Mouse (Mus musculus) inflammation-experienced regulatory T-cells, adult 6 months (primary cell): Measurements from ENCODE around the gene Natd1. TPM values are rescaled to one million over a fixed set of nuclear protein-coding genes. Genes with fewer than 3 reads are reported as not detected.
"Not testable (repeated sequence)": the region's sequence is repeated elsewhere in the genome, so short reads cannot be mapped to it uniquely, and the experiment has no call there.

ENCODE experiments used
- ATAC-seq: one replicate; pipeline ENCODE4 v1.8.0; 2017
- polyA plus RNA-seq, 3 experiments: library from polyadenylated mRNA; unstranded; fragments of 100-300 nt; shearing (Covaris generic); gene quantifications; one replicate each; pipeline ENCODE4 v1.2.1; 2017

Natd1 gene
- polyA plus RNA-seq, 3 experiments from 2014 or later: 5.4 to 6.7 (median 6.4) TPM

- ATAC-seq: not testable (repeated sequence)
These were observed 27.6 kb downstream of the Natd1 start for GRCm38 (mm10) chr11:60886986-60887385.

- no peak for ATAC-seq
These were observed 32.2 kb downstream of the Natd1 start for GRCm38 (mm10) chr11:60882386-60882785.

- no peak for ATAC-seq
These were observed 34.0 kb downstream of the Natd1 start for GRCm38 (mm10) chr11:60880559-60880958.

DNA sequence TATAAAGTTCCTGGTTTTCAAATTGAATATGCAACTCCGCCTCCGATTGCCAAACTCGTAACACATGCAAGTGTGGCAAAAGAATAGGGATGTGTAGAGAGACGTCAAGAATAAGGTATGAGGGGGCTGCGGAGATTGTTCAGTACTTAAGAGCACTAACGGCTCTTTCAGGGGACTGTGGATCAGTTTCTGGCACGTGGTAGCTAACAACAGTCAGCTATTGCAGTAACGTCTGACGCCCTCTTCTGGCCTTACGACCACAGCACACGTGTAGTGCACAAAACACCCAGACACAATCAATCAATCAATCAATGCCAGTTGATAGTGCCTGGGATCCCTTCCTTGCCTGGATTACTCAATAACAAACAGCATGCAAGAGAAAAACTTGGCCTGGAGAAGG, 35.1 kb downstream of the Natd1 start:
- peak; percentile 55 for ATAC-seq

- peak; percentile 97 for ATAC-seq
These were observed 35.8 kb downstream of the Natd1 start, which contains the start of gene Tmem11 for GRCm38 (mm10) chr11:60878675-60879294. TSS of gene Tmem11 (minus strand) at chr11:60879272.

DNA sequence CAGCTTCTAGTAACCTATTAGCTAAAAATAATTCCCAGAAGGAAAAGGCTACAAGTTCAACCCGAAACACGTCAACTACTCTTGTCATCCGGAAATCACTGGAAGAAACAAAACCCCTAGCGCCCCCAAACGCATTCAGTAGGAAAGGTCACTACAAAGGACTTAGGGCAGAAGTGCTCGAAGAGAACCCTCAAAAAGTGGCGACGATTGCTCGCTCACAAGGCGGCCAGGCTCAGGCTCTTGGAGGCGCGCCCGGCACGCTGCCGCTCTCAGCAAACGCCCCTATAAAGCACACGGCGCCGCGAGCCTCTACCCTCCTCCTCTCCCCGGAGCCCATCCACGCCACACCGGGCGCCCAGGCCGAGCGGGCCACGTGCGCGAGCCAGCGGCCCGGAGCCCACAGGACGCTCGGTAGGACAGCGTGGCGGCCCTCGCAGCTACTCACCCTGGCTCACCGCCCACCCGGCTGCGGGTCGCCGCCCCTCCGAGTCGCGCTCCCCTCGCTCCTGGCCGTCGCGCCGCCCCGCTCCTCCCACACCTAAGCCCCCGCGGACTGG, 36.4 kb downstream of the Natd1 start:
- ATAC-seq: peak; percentile 19

GRCm38 (mm10) chr11:60873101-60873500, 41.4 kb downstream of the Natd1 start:
- peak; percentile 51 for ATAC-seq

DNA sequence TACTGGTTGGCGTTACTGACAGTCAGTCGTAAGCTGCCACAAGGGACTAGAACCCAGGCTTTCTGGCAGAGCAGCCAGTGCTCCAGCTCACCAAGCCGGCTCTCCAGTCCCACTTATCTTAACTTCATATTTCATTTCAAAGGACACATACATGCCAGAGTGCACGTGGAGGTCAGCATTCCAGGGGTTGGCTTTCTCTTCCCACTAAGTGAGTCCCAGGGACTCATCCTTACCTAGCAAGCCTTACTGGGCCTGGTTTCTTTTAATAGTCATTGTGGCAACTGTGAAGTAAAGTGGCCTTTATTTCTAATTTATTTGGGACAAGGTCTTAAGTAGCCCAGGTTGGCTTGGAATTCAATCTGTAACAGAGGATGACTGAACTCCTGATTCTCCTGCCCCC, 43.1 kb downstream of the Natd1 start:
- no peak for ATAC-seq

DNA sequence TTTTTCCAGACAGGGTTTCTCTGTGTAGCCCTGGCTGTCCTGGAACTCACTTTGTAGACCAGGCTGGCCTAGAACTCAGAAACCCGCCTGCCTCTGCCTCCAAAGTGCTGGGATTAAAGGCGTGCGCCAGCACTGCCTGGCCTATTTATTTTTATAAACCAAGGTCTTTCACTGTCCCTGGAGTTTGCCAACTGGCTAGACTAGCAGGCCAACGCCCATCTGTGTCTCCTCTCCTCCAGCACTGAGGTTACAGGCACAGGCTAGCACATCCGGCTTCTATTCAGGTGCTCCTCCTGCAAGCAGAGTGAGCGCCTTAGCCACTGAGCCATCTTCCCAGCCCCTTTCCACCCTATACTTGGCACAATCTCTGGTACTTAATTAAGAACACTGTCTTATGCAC, 45.1 kb downstream of the Natd1 start:
- ATAC-seq: not testable (repeated sequence)

- no peak for ATAC-seq
These were observed 46.6 kb downstream of the Natd1 start for GRCm38 (mm10) chr11:60867904-60868303.

DNA sequence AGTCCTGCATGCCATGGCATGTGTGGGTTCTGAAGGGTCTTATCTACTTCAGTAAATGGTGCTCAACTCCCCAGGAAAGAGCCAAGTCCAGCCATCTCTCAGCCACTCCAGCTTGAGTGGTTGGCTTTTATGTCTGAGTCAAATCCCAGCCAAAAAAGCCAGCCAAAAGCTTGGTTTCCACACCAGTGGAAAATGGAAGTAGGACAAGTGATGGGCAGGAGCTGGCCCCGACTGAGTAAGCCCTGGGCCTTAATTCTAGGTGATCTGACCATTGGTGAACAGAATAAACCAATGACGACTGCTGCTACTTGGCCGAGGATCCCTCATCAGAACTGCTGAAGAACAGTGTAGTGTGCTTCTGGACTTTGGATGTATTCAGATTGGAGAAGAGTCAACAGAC, 47.1 kb downstream of the Natd1 start:
- ATAC-seq: no peak

DNA sequence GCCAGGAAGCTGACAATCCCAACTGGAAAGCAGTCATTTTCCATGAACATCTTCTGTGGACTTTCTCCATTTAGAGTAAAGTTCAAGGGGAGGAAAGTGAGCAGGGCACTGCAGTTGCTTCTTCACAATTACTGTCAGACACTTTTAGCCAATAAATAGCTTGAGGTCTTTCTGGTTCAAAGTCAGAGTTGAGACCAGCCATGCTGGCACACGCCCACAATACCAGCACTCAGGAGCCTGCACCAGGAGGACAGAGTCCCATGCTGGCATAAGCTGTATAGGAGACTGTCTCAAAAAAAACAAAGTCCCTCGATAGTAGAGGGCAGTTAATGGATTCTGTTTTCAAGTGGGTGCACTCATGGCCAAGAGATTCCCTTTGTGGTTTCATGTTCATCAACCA, 48.5 kb downstream of the Natd1 start:
- no peak for ATAC-seq

GRCm38 (mm10) chr11:60864916-60865315, 49.6 kb downstream of the Natd1 start:
- no peak for ATAC-seq

DNA sequence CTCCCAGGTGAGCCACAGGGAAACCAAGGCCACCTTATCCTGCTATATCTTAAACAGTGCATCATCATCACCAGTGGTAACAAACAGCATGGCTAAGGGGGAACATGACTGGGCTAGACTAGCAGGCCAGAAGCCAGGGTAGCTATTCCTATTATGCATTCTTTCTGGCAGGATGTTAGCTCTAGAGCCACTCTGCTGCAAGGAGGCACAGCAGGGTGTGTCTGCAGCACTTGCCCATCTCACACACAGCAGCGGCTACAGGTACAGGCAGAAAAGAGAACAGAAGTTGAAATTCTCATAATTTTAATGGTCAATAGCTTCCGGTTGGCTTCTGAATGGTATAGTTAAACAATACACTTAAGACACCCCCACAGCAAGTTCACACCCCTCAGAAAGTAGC, 50.4 kb downstream of the Natd1 start:
- ATAC-seq: no peak

GRCm38 (mm10) chr11:60863196-60863595, 51.4 kb downstream of the Natd1 start:
- ATAC-seq: no peak

- no peak for ATAC-seq
These were observed 52.6 kb downstream of the Natd1 start for GRCm38 (mm10) chr11:60861993-60862392.

DNA sequence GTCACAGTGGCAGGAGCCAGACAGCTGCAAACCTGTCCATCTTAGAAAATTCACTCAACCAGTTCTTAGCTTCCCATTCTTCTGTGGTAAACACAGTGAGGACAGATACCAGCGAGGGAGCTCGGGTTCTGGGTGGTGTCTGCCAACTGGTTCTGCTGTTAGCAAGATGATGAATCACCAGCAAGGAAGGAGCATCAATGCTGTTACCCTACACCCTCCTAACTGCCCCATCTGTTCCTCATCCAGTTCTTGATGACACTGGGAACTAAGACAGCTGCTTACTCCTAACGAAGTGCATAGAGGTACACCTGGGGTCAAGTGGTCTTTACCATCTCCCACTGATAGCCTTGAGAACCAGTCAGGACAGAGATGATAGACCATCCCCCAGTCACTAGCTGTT, 58.0 kb downstream of the Natd1 start:
- no peak for ATAC-seq

Other genes with a start within 250 kb of the Natd1 start
- 10 to 100 TPM in 1 of 3 experiments, 1 to 10 TPM in 2; 6.6 to 10.3 (median 9.9) TPM for gene Llgl1, start 215.0 kb downstream of the Natd1 start, polyA plus RNA-seq
- gene Flii, start 187.5 kb downstream of the Natd1 start, polyA plus RNA-seq: 10 to 100 TPM; 77.5 to 90.2 (median 77.9) TPM
- 10 to 100 TPM in 2 of 3 experiments, 1 to 10 TPM in 1; 8.7 to 11.4 (median 10.3) TPM for gene Mief2, start 186.4 kb downstream of the Natd1 start, polyA plus RNA-seq
- gene Top3a, start 137.4 kb downstream of the Natd1 start, polyA plus RNA-seq: 10 to 100 TPM; 10.6 to 13.8 (median 12.5) TPM
- gene Smcr8, start 137.2 kb downstream of the Natd1 start, polyA plus RNA-seq: 1 to 10 TPM; 5.5 to 6.7 (median 6.3) TPM
- gene Shmt1, start 103.0 kb downstream of the Natd1 start, polyA plus RNA-seq: 10 to 100 TPM; 13.3 to 16.0 (median 15.6) TPM
- 10 to 100 TPM; 16.1 to 20.6 (median 19.2) TPM for gene Dhrs7b, start 84.1 kb downstream of the Natd1 start, polyA plus RNA-seq
- gene Tmem11, start 35.5 kb downstream of the Natd1 start, polyA plus RNA-seq: 10 to 100 TPM; 22.8 to 30.3 (median 28.2) TPM
- 100 to 1,000 TPM in 1 of 3 experiments, 10 to 100 TPM in 2; 46.2 to 121 (median 54.2) TPM for gene Map2k3, start 17.3 kb upstream of the Natd1 start, polyA plus RNA-seq
- not detected for gene Kcnj12, start 107.8 kb upstream of the Natd1 start, polyA plus RNA-seq
- gene Tnfrsf13b, start 212.0 kb upstream of the Natd1 start, polyA plus RNA-seq: 10 to 100 TPM; 38.1 to 64.0 (median 57.2) TPM